Mouse (Mus musculus): ENCODE data around the gene Ptpn6. TPM values are rescaled to one million over a fixed set of nuclear protein-coding genes. Genes with fewer than 3 reads are reported as not detected.

The Ptpn6 gene
- polyA plus RNA-seq, 1 experiment from 2014 or later = 50.3 TPM

DNA sequence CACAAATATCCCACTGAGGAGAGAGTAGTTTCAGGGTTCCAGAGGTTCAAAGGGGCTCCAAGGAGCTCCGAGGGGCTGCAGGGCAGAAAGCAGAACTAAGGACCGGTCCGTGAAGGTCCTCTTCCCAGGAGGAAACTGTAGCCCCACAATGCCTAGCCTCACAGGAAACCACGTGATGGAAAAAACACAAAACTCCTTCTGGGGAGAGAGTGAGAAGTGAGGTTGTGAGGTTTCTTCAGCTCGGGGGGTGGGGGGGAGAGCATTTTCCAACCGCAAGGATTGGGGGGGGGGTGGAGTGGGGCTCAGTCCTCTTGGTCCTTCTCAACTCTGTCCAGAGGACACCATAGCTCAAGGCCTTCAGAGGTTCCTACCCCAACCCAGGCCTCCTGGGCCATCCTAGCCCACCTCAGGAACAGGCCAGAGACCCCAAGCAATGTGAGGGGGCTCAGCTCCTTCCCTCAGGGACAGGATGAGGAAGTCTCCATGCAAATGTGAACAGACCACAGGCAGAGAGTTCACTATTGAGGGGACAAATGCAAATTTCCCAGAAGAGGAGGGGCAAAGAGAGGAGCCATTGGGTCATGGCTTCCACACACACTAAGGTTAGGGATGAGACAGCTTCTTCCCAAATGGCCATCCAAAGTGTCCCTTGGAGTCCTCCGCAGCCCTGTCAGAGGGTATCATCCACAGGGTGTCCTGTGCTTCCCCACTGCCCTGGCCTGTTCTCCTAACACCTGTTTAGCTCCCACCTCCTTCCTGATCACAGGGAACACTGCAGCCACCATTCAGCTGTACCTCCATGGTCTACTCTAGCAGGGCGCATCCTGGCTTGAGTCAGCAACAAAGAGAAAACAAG is 8.4 kb downstream of the Ptpn6 start:
- Histone ChIP-seq H3K4me2 (peak overlapping the region; percentile 33), H3K9me3 (ENCODE audit: control insufficient read depth, low read length) (no peaks in the 10 kb centered on the region), H3K4me3 (ENCODE audit: low read depth, low read length) (0 out of 2 replicates have a peak overlapping the region, but pooled peaks have one; percentile 3), H3K9ac (ENCODE audit: low read depth, low read length) (peak overlapping the region; percentile 40; the same call in 1 of the 2 replicates), H3K27ac (ENCODE audit: low read depth, low read length) (no peak overlapping the region), H3K36me3 (ENCODE audit: control insufficient read depth, insufficient read depth, low read length) (no peaks in the 10 kb centered on the region; the same call in 1 of the 2 replicates), H3K4me1 (replicated peaks; ENCODE audit: control insufficient read depth, insufficient read depth, low read length) (peaks cover 19% of the 10 kb centered on the region), H3K27me3 (replicated peaks; ENCODE audit: control insufficient read depth, insufficient read depth, low read length) (no peaks in the 10 kb centered on the region)
- no peak for DNase-seq (ENCODE audit: low spot score)
- 52% methylated on average over 8 of the region's 8 CpGs for WGBS
- ATAC-seq (replicated peaks; ENCODE audit: low FRiP score) = no peak

DNA sequence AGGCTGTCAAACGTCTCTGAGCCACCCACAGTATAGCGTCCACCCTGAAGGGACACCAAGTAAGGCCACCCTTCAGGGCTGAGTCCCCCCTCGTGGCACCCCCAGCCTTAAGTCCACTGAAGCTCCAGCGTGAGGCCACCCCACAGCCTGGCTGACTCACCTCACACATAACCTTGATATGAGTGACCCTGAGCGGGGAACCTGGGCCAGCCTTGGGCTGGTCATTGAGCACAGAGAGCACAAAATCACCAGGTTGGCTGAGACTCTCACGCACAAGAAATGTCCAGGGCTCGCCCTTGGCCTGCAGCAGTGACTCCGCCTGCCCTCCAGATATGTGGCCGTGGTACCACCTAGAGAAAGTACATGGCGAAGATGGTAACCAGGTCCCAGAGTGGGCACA is 9.9 kb downstream of the Ptpn6 start:
- no peaks in the 10 kb centered on the region for H3K9me3 ChIP-seq (ENCODE audit: control insufficient read depth, low read length)
- DNase-seq (ENCODE audit: low spot score) = no peak
- H3K4me3 ChIP-seq (ENCODE audit: low read depth, low read length) = no peak overlapping the region
- no peak for ATAC-seq (replicated peaks; ENCODE audit: low FRiP score)
- no peak overlapping the region for H3K9ac ChIP-seq (ENCODE audit: low read depth, low read length)
- H3K36me3 ChIP-seq (ENCODE audit: control insufficient read depth, insufficient read depth, low read length) = no peaks in the 10 kb centered on the region; the same call in 1 of the 2 replicates
- no peaks in the 10 kb centered on the region for H3K27me3 ChIP-seq (replicated peaks; ENCODE audit: control insufficient read depth, insufficient read depth, low read length)
- no peak overlapping the region for H3K4me2 ChIP-seq
- H3K27ac ChIP-seq (ENCODE audit: low read depth, low read length) = no peak overlapping the region
- H3K4me1 ChIP-seq (replicated peaks; ENCODE audit: control insufficient read depth, insufficient read depth, low read length) = peaks cover 21% of the 10 kb centered on the region
- 88% methylated on average over 10 of the region's 10 CpGs for WGBS

GRCm38 (mm10) chr6:124724472-124724871 is 14.0 kb downstream of the Ptpn6 start:
- H3K27me3 ChIP-seq (replicated peaks; ENCODE audit: control insufficient read depth, insufficient read depth, low read length) = no peaks in the 10 kb centered on the region
- no peak overlapping the region for H3K4me3 ChIP-seq (ENCODE audit: low read depth, low read length)
- WGBS = 66% methylated on average over 10 of the region's 10 CpGs
- peaks cover 14% of the 10 kb centered on the region for H3K4me1 ChIP-seq (replicated peaks; ENCODE audit: control insufficient read depth, insufficient read depth, low read length)
- ATAC-seq (replicated peaks; ENCODE audit: low FRiP score) (no peak), DNase-seq (ENCODE audit: low spot score) (no peak)
- no peaks in the 10 kb centered on the region; the same call in 1 of the 2 replicates for H3K36me3 ChIP-seq (ENCODE audit: control insufficient read depth, insufficient read depth, low read length)
- 0 out of 2 replicates have a peak overlapping the region, but pooled peaks have one; percentile 22 for H3K27ac ChIP-seq (ENCODE audit: low read depth, low read length)
- no peak overlapping the region for H3K4me2 ChIP-seq
- H3K9ac ChIP-seq (ENCODE audit: low read depth, low read length) = no peak overlapping the region
- H3K9me3 ChIP-seq (ENCODE audit: control insufficient read depth, low read length) = no peaks in the 10 kb centered on the region

DNA sequence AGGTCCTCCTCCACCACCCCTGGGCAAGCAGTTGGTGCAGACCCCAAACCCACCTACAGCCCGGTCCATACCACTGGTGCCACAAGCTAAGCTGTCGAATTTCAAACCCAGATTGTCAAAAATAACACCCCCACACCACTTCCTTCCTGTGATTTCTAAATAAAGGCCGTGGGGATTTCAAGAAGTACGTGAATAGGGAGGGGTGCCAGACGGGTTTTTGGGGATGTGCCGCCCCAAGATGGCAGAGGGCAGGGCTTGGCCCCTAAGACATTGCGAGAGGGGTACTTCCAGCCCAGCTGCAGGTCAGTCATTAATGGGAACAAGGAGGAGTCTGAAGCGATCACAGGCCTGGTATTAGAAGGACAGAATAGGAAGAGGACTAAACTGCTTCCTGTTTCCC is 15.0 kb downstream of the Ptpn6 start:
- H3K4me2 ChIP-seq = no peak overlapping the region
- H3K9ac ChIP-seq (ENCODE audit: low read depth, low read length) = no peak overlapping the region
- ATAC-seq (replicated peaks; ENCODE audit: low FRiP score) = no peak
- 61% methylated on average over 8 of the region's 8 CpGs for WGBS
- H3K27me3 ChIP-seq (replicated peaks; ENCODE audit: control insufficient read depth, insufficient read depth, low read length) = no peaks in the 10 kb centered on the region
- no peaks in the 10 kb centered on the region for H3K9me3 ChIP-seq (ENCODE audit: control insufficient read depth, low read length)
- H3K36me3 ChIP-seq (ENCODE audit: control insufficient read depth, insufficient read depth, low read length) = no peaks in the 10 kb centered on the region; the same call in 1 of the 2 replicates
- H3K4me1 ChIP-seq (replicated peaks; ENCODE audit: control insufficient read depth, insufficient read depth, low read length) = peaks cover 23% of the 10 kb centered on the region
- H3K4me3 ChIP-seq (ENCODE audit: low read depth, low read length) = no peak overlapping the region
- no peak overlapping the region for H3K27ac ChIP-seq (ENCODE audit: low read depth, low read length)
- no peak for DNase-seq (ENCODE audit: low spot score)

- 81% methylated on average over 6 of the region's 6 CpGs for WGBS
- H3K4me1 ChIP-seq (replicated peaks; ENCODE audit: control insufficient read depth, insufficient read depth, low read length) = peaks cover 29% of the 10 kb centered on the region
- H3K27ac ChIP-seq (ENCODE audit: low read depth, low read length) = no peak overlapping the region
Measured at GRCm38 (mm10) chr6:124722876-124723473, 15.5 kb downstream of the Ptpn6 start.

DNA sequence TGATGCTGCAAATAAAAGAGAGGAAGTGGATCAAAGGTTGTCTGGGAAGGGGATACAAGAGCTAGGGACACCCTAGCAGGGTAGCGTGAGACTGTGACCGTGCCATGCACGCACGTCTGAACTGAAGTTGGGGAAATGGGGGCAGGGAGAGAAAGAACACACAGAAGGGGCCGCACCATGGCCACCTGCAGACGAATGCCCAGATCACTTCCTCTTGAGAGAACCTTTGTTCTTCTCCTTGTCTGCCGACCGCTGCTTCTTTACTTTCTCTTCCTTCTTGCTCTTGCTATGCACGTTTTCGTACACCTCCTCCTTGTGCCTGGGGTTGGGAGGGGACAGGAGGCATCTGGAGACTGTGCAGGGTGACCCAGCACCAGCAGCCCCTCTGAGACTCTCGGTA is 17.6 kb downstream of the Ptpn6 start:
- H3K4me2 ChIP-seq = no peak overlapping the region
- H3K4me1 ChIP-seq (replicated peaks; ENCODE audit: control insufficient read depth, insufficient read depth, low read length) = peaks cover 32% of the 10 kb centered on the region
- H3K4me3 ChIP-seq (ENCODE audit: low read depth, low read length) = no peak overlapping the region
- no peaks in the 10 kb centered on the region for H3K9me3 ChIP-seq (ENCODE audit: control insufficient read depth, low read length)
- H3K27ac ChIP-seq (ENCODE audit: low read depth, low read length) = no peak overlapping the region
- WGBS = 70% methylated on average over 11 of the region's 11 CpGs
- no peak for DNase-seq (ENCODE audit: low spot score)
- no peak overlapping the region for H3K9ac ChIP-seq (ENCODE audit: low read depth, low read length)
- H3K36me3 ChIP-seq (ENCODE audit: control insufficient read depth, insufficient read depth, low read length) = peaks cover 14% of the 10 kb centered on the region; the same call in 1 of the 2 replicates
- ATAC-seq (replicated peaks; ENCODE audit: low FRiP score) = no peak
- no peaks in the 10 kb centered on the region for H3K27me3 ChIP-seq (replicated peaks; ENCODE audit: control insufficient read depth, insufficient read depth, low read length)

More at GRCm38 (mm10) chr6:124722876-124723473, 15.5 kb downstream of the Ptpn6 start:
- no peaks in the 10 kb centered on the region for H3K27me3 ChIP-seq (replicated peaks; ENCODE audit: control insufficient read depth, insufficient read depth, low read length)
- H3K4me3 ChIP-seq (ENCODE audit: low read depth, low read length) = no peak overlapping the region
- no peaks in the 10 kb centered on the region for H3K9me3 ChIP-seq (ENCODE audit: control insufficient read depth, low read length)
- 0 out of 2 replicates have a peak overlapping the region, but pooled peaks have one; percentile 25 for H3K9ac ChIP-seq (ENCODE audit: low read depth, low read length)
- no peak overlapping the region for H3K4me2 ChIP-seq
- H3K36me3 ChIP-seq (ENCODE audit: control insufficient read depth, insufficient read depth, low read length) = no peaks in the 10 kb centered on the region; the same call in 1 of the 2 replicates
- ATAC-seq (replicated peaks; ENCODE audit: low FRiP score) = no peak
- no peak for DNase-seq (ENCODE audit: low spot score)

GRCm38 (mm10) chr6:124719354-124719978 is 19.0 kb downstream of the Ptpn6 start:
- Histone ChIP-seq H3K4me3 (ENCODE audit: low read depth, low read length) (peak overlapping the region; percentile 17), H3K36me3 (ENCODE audit: control insufficient read depth, insufficient read depth, low read length) (peaks cover 27% of the 10 kb centered on the region), H3K4me1 (replicated peaks; ENCODE audit: control insufficient read depth, insufficient read depth, low read length) (peaks cover 31% of the 10 kb centered on the region), H3K9ac (ENCODE audit: low read depth, low read length) (peak overlapping the region; percentile 70), H3K27me3 (replicated peaks; ENCODE audit: control insufficient read depth, insufficient read depth, low read length) (no peaks in the 10 kb centered on the region), H3K4me2 (peak overlapping the region; percentile 53), H3K9me3 (ENCODE audit: control insufficient read depth, low read length) (no peaks in the 10 kb centered on the region), H3K27ac (ENCODE audit: low read depth, low read length) (peak overlapping the region; percentile 88)
- peak; percentile 84 for ATAC-seq (replicated peaks; ENCODE audit: low FRiP score)
- DNase-seq (ENCODE audit: low spot score) = no peak
- WGBS = 37% methylated on average over 7 of the region's 7 CpGs

DNA sequence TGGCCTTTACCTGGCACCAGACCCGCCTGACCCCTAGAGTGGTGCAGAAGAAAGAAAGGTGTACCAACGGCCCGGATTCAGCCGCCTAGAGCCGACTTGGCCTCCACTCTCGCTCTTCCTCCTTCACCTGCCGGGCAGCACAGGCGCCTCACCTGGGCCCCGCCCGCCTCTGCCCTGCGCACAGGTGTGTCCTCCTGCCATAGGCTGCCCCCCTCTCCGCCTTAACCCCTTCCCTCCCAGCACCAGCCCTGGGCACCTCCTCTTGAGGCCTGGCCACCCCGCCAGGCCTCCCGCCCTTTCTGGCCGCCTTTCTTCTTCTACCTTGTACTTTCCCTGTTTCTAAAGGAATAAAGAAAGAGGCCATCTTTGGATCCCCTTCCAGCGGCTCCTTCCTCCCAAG is 19.8 kb downstream of the Ptpn6 start:
- Histone ChIP-seq H3K9me3 (ENCODE audit: control insufficient read depth, low read length) (no peaks in the 10 kb centered on the region), H3K4me2 (peak overlapping the region; percentile 53), H3K27me3 (replicated peaks; ENCODE audit: control insufficient read depth, insufficient read depth, low read length) (no peaks in the 10 kb centered on the region), H3K4me3 (ENCODE audit: low read depth, low read length) (peak overlapping the region; percentile 17; the same call in 1 of the 2 replicates), H3K9ac (ENCODE audit: low read depth, low read length) (peak overlapping the region; percentile 70), H3K4me1 (replicated peaks; ENCODE audit: control insufficient read depth, insufficient read depth, low read length) (peaks cover 34% of the 10 kb centered on the region), H3K27ac (ENCODE audit: low read depth, low read length) (peak overlapping the region; percentile 88), H3K36me3 (ENCODE audit: control insufficient read depth, insufficient read depth, low read length) (peaks cover 32% of the 10 kb centered on the region)
- DNase-seq (ENCODE audit: low spot score) (no peak), ATAC-seq (replicated peaks; ENCODE audit: low FRiP score) (no peak)
- 72% methylated on average over 16 of the region's 16 CpGs for WGBS

Data from liver, embryonic 11.5 days (tissue).